Mouse (Mus musculus): ENCODE data around the gene Klhl3.

GRCm38 (mm10) chr13:58126862-58127765, 13.7 kb upstream of the Klhl3 start:
- no peak for TF ChIP-seq CTCF (IDR thresholded peaks at IDR 0.05)
- TF ChIP-seq EP300 (IDR thresholded peaks at IDR 0.05): no peak
